Mouse (Mus musculus) neural tube, embryonic 10.5 days (tissue): ENCODE measurements around the gene Amd2.

ENCODE experiments used
- DNase-seq: peaks from one replicate; pipeline ENCODE4 v3.0.0-alpha.2; 2017; ENCODE audit warnings: low spot score; ENCODE audit errors: extremely low spot score

The Amd2 gene

GRCm38 (mm10) chr10:35711792-35712191, at the start of gene Amd2:
Gene Amd2 (minus strand): TSS chr10:35711892.
- no peak for DNase-seq

DNA sequence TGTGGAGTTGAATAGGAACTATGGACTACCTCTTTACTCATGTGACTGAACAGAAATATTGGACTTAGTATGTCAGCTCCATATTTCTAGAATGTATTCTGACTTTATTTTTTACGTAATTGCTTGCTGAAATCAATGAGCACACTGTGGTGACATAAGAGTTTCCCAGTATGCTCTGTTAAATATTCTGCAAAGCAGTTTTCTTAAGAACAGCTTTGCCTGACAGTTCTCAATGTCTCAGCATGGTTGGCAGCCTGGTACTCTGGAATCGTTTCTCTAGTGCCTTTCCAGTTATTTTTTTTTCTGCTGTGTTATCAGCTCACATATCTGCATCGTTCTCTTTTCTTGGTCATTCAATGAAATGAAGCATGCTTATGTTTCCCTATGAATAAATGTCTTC, 49.6 kb upstream of the Amd2 start:
- DNase-seq, result no peak

GRCm38 (mm10) chr10:35737639-35738038, 25.9 kb upstream of the Amd2 start:
- DNase-seq, result no peak

DNA sequence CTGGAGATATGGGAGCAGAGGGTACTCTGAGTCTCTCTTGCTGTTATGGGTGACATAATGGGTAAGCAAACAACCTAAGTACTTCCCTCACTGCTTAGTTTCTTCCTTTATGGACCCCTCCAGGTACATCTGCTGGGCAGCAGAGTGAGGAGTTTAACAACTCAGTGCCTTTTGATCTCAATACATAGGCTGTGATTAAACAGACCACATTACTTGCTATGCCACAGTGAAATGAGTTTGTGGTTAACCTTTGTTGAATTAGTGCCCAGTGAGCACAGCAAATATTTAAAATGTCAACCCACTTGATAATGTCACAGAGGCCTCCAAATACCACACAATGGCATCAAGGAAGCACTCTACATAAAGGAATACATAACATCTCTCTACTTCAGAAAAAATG, 2.6 kb upstream of the Amd2 start:
- DNase-seq, result no peak
